Mouse (Mus musculus): Measurements from ENCODE around the gene Acbd7. TPM values are rescaled to one million over a fixed set of nuclear protein-coding genes. Genes with fewer than 3 reads are reported as not detected.

Acbd7 gene
- polyA plus RNA-seq, 1 experiment from 2014 or later = 1.1 TPM

Other genes starting within 250 kb of the Acbd7 start
- 53.7 and 59.5 TPM in 2 replicates for gene Fam171a1, start 221.9 kb upstream of the Acbd7 start, polyA plus RNA-seq (2016; fragmentation: Nextera tagmentation; extraction: Ambion mirVana)
- gene Nmt2, start 52.0 kb upstream of the Acbd7 start, polyA plus RNA-seq (2016; fragmentation: Nextera tagmentation; extraction: Ambion mirVana) = 55.4 and 57.9 TPM in 2 replicates
- gene Rpp38, start 3.5 kb upstream of the Acbd7 start, polyA plus RNA-seq (2016; fragmentation: Nextera tagmentation; extraction: Ambion mirVana) = 12.3 and 13.8 TPM in 2 replicates
- not detected in 2 replicates for gene Olah, start 61.0 kb downstream of the Acbd7 start, polyA plus RNA-seq (2016; fragmentation: Nextera tagmentation; extraction: Ambion mirVana)
- 0.52 and 1.1 TPM in 2 replicates for gene Meig1, start 86.5 kb downstream of the Acbd7 start, polyA plus RNA-seq (2016; fragmentation: Nextera tagmentation; extraction: Ambion mirVana)
- 8.1 and 8.5 TPM in 2 replicates for gene Dclre1c, start 88.0 kb downstream of the Acbd7 start, polyA plus RNA-seq (2016; fragmentation: Nextera tagmentation; extraction: Ambion mirVana)
- 26.1 and 27.7 TPM in 2 replicates for gene Suv39h2, start 138.9 kb downstream of the Acbd7 start, polyA plus RNA-seq (2016; fragmentation: Nextera tagmentation; extraction: Ambion mirVana)
- gene Gm45902, start 176.6 kb downstream of the Acbd7 start, polyA plus RNA-seq (2016; fragmentation: Nextera tagmentation; extraction: Ambion mirVana) = 9.0 and 9.3 TPM in 2 replicates
- gene Hspa14, start 176.6 kb downstream of the Acbd7 start, polyA plus RNA-seq (2016; fragmentation: Nextera tagmentation; extraction: Ambion mirVana) = 82.9 and 84.2 TPM in 2 replicates
- 0.08 and 0.23 TPM in 2 replicates for gene Cdnf, start 176.9 kb downstream of the Acbd7 start, polyA plus RNA-seq (2016; fragmentation: Nextera tagmentation; extraction: Ambion mirVana)
- 41.1 and 51.8 TPM in 2 replicates for gene Fam107b, start 234.3 kb downstream of the Acbd7 start, polyA plus RNA-seq (2016; fragmentation: Nextera tagmentation; extraction: Ambion mirVana)